Mouse (Mus musculus) ES-E14 (cell line): Measurements from ENCODE around the gene Arhgap32. TPM values are rescaled to one million over a fixed set of nuclear protein-coding genes. Genes with fewer than 3 reads are reported as not detected.

Experiments used
- DNase-seq: peaks from one replicate; pipeline ENCODE4 v3.0.0-alpha.2; 2013; ENCODE audit warnings: low read depth, low spot score
- H3K27ac ChIP-seq: 2 replicates; pipeline ENCODE4 v1.5.1; 2012; ENCODE audit warnings: low read depth, mild to moderate bottlenecking, low read length, moderate library complexity, mixed read lengths; ENCODE audit not compliant: poor library complexity, insufficient read depth, severe bottlenecking
- H3K36me3 ChIP-seq: 2 replicates; pipeline ENCODE4 v1.6.1; 2012; ENCODE audit warnings: mild to moderate bottlenecking, low read length, moderate library complexity, mixed read lengths; ENCODE audit not compliant: control insufficient read depth, poor library complexity, insufficient read depth, severe bottlenecking
- H3K4me1 ChIP-seq, 2 experiments: fragments of 150-350 bp in 1 of 2; sonication (generic) in 1 of 2; 2 replicates each; pipeline ENCODE4 v1.6.1; 2012; ENCODE audit warnings: low read length in 2 of 2, mild to moderate bottlenecking in 1 of 2, mixed read lengths in 1 of 2; ENCODE audit not compliant: control insufficient read depth in 2 of 2, insufficient read depth in 2 of 2, poor library complexity in 1 of 2
- H3K4me3 ChIP-seq, 2 experiments: fragments of 150-350 bp in 1 of 2; sonication (generic) in 1 of 2; 2 replicates each; pipeline ENCODE4 v1.5.1; 2012; ENCODE audit warnings: low read length in 2 of 2, low read depth in 1 of 2, mild to moderate bottlenecking in 1 of 2, mixed read lengths in 1 of 2; ENCODE audit not compliant: insufficient read depth in 1 of 2, poor library complexity in 1 of 2, severe bottlenecking in 1 of 2
- H3K9ac ChIP-seq: 2 replicates; pipeline ENCODE4 v1.6.1; 2012; ENCODE audit warnings: low read depth, mild to moderate bottlenecking, low read length, mixed read lengths; ENCODE audit not compliant: poor library complexity, insufficient read depth, severe bottlenecking
- H3K9me3 ChIP-seq: fragments of 150-350 bp; sonication (generic); 2 replicates; pipeline ENCODE4 v1.6.1; 2012; ENCODE audit warnings: low read depth, mild to moderate bottlenecking, low read length; ENCODE audit not compliant: control insufficient read depth, insufficient read depth
- CHD2 ChIP-seq: IDR thresholded peaks from 2 replicates; pipeline ENCODE4 v1.6.1; 2014; ENCODE audit warnings: mild to moderate bottlenecking, low read depth, low read length, inconsistent platforms
- HCFC1 ChIP-seq: IDR thresholded peaks from 2 replicates; pipeline ENCODE4 v1.6.1; 2012; ENCODE audit warnings: low read length, inconsistent platforms, borderline replicate concordance; ENCODE audit not compliant: insufficient read depth
- MAFK ChIP-seq: IDR thresholded peaks from 2 replicates; pipeline ENCODE4 v1.6.1; 2014; ENCODE audit warnings: mild to moderate bottlenecking, low read depth, low read length, inconsistent platforms; ENCODE audit not compliant: insufficient read depth
- ZC3H11A ChIP-seq: IDR thresholded peaks from 2 replicates; pipeline ENCODE4 v1.6.1; 2012; ENCODE audit warnings: low read depth, mild to moderate bottlenecking, inconsistent platforms, low read length, borderline replicate concordance
- ZNF384 ChIP-seq: IDR thresholded peaks from 2 replicates; pipeline ENCODE4 v1.6.1; 2012; ENCODE audit warnings: low read depth, low read length, inconsistent platforms
- in situ Hi-C, 2 experiments: fragments of 600-800 bp; cut with MboI; formaldehyde crosslinking; loops; one replicate each; pipeline ENCODE4 v1.15.1; 2025; ENCODE audit warnings: low sequenced_read_pairs in 2 of 2, inconsistent platforms in 1 of 2; ENCODE audit not compliant: unreplicated experiment in 2 of 2
- total RNA-seq: library from RNA; depleted of rRNA; stranded (reverse); fragments of 300-350 nt; gene quantifications from 2 replicates; pipeline ENCODE4 v1.2.3, GENCODE M21; 2012

The Arhgap32 gene
- total RNA-seq, 1 experiment: 13.9 TPM

DNA sequence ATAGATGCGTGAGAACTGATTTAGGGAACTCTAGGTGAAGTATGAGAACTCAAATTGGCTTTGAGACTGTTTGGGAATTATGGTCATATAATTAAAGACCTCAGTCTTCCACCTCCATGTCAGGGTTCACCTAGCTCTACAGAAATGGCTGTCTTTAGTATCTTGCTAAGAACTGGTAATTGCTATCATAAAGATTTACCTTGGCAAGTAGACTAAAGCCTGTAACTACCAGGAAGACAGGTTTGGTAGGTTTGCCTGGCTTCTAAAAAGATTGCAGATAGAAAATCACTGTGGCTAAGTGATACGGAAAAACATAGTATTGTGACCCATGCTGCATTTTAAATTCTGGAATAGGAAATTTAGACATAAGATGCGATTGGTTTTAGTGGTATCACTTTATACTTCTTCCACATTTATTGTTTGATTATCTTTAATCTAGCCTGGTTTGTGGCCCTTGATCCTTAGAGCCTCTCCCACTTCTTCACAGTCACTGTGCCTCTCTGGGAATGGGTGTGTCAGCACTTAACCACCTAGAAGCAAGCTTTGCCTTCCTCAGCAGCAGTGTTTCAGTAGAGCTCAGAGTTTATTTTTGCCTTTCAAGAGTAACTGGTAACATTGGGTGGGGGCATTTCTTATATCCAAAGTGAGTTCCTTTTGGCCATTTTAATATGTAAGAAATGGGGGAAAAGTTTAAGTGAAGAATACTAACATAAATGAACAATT lies 119.0 kb downstream of the Arhgap32 start:
- peaks cover 3% of the 10 kb centered on the region; the same call in 1 of the 2 replicates for H3K36me3 ChIP-seq
- DNase-seq: no peak
- no peak overlapping the region for H3K4me3 ChIP-seq
- no peaks in the 10 kb centered on the region for H3K9me3 ChIP-seq
- H3K4me1 ChIP-seq: peaks cover 0 to 3% of the 10 kb centered on the region in 2 experiments; a peak in 1 of 4 replicates
- H3K9ac ChIP-seq: no peak overlapping the region
- TF ChIP-seq ZNF384 (no peak), HCFC1 (no peak), ZC3H11A (no peak), CHD2 (no peak), MAFK (no peak)
- no peak overlapping the region for H3K27ac ChIP-seq
- in situ Hi-C loops: no loop called here

- Histone ChIP-seq H3K4me1 (peaks cover 0 to 3% of the 10 kb centered on the region in 2 experiments; a peak in 1 of 4 replicates), H3K27ac (no peak overlapping the region), H3K9ac (no peak overlapping the region), H3K36me3 (peaks cover 3% of the 10 kb centered on the region; the same call in 1 of the 2 replicates), H3K4me3 (no peak overlapping the region), H3K9me3 (no peaks in the 10 kb centered on the region)
- in situ Hi-C loops: no loop called here
- no peak for DNase-seq
- TF ChIP-seq HCFC1 (no peak), ZNF384 (no peak), CHD2 (no peak), ZC3H11A (no peak), MAFK (no peak)
These were observed 123.0 kb downstream of the Arhgap32 start for GRCm38 (mm10) chr9:32238899-32239298.

- in situ Hi-C loops: no loop called here
- peaks cover 3% of the 10 kb centered on the region; the same call in 1 of the 2 replicates for H3K36me3 ChIP-seq
- peaks cover 0 to 3% of the 10 kb centered on the region in 2 experiments; a peak in 1 of 4 replicates for H3K4me1 ChIP-seq
- no peak for DNase-seq
- H3K9ac ChIP-seq: no peak overlapping the region
- H3K27ac ChIP-seq: no peak overlapping the region
- no peaks in the 10 kb centered on the region for H3K9me3 ChIP-seq
- H3K4me3 ChIP-seq: no peak overlapping the region
- TF ChIP-seq CHD2: no peak
- TF ChIP-seq ZC3H11A: no peak
- no peak for TF ChIP-seq ZNF384
These were observed 123.5 kb downstream of the Arhgap32 start for GRCm38 (mm10) chr9:32239427-32239826.

DNA sequence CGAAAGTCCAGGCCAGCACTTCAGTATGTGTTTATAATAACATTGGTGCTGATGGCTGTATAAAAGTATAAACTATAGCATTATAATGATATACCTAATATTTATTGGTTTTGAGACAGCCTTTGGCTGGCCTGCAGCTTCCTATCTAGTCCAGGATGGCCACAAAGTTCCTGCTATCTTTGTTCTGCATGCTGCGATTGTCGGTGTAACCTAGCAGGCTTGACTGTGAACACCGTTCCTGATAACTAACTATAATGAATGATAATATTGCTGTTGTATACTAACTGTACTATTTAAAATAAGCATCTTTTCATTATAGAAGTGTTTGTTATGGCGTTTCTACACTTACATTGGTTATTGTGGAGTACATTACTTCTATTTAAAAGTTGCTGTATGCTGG lies 124.5 kb downstream of the Arhgap32 start:
- in situ Hi-C loops: no loop called here
- no peak for TF ChIP-seq ZC3H11A
- TF ChIP-seq MAFK: no peak
- TF ChIP-seq CHD2: no peak
- no peak for TF ChIP-seq ZNF384
- no peak for TF ChIP-seq HCFC1
- Histone ChIP-seq H3K4me1 (peaks cover 0 to 3% of the 10 kb centered on the region in 2 experiments; a peak in 1 of 4 replicates), H3K9ac (no peak overlapping the region), H3K9me3 (no peaks in the 10 kb centered on the region), H3K27ac (no peak overlapping the region), H3K36me3 (peaks cover 3% of the 10 kb centered on the region; the same call in 1 of the 2 replicates), H3K4me3 (no peak overlapping the region)
- no peak for DNase-seq
